Mouse (Mus musculus): ENCODE results near the gene Jmjd8.
A peak's percentile ranks its signal among the peaks of the same experiment; 100 is the strongest.

DNA sequence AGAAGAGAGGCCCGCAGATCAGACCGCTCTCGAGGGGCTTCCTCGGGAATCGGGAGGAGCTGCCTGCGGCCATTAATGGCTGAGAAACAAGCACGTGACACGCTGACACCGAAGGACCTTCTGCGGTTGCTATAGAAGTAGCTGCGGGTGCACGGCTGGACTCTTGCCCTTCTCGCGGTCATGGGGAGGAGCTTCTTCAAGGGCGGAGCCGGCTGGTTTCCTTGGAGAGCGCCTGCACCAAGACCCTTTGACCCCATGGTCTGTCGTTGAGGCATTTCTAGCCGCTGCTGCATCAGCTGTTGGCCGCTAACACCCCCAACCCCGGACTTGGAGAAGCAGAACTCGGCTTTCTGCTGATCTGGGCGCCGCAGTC is 4.6 kb downstream of the Jmjd8 start, which contains the start of gene Stub1:
- TF ChIP-seq CTCF (IDR thresholded peaks at IDR 0.05; ENCODE audit: low read depth) (no peak), EP300 (IDR thresholded peaks at IDR 0.05; ENCODE audit: low read depth) (peak; percentile 15; the same call in 1 of the 2 replicates)

Data from heart, postnatal 0 days (tissue).